Mouse (Mus musculus): Measurements from ENCODE around the gene Arhgdib. TPM values are rescaled to one million over a fixed set of nuclear protein-coding genes. Genes with fewer than 3 reads are reported as not detected.
"Not testable (repeated sequence)": the region's sequence is repeated elsewhere in the genome, so short reads cannot be mapped to it uniquely, and the experiment has no call there.

Arhgdib gene
- polyA plus RNA-seq, 1 experiment: 22.6 TPM

GRCm38 (mm10) chr6:136892002-136892401 lies 49.7 kb downstream of the Arhgdib start:
- 77% methylated on average over 2 of the region's 2 CpGs for WGBS
- Histone ChIP-seq H3K4me3 (ENCODE audit: low read depth, low read length) (no peak overlapping the region), H3K27ac (ENCODE audit: insufficient read depth, low read depth, low read length) (no peak overlapping the region), H3K27me3 (ENCODE audit: control insufficient read depth, insufficient read depth, low read length) (no peaks in the 10 kb centered on the region), H3K36me3 (ENCODE audit: control insufficient read depth, insufficient read depth, low read length) (no peaks in the 10 kb centered on the region), H3K4me1 (ENCODE audit: control insufficient read depth, insufficient read depth, insufficient read length, low read length) (no peaks in the 10 kb centered on the region)
- TF ChIP-seq POLR2A (IDR thresholded peaks at IDR 0.05; ENCODE audit: low read depth, low read length) (no peak), CTCF (IDR thresholded peaks at IDR 0.05; ENCODE audit: extremely low read depth, insufficient read length, insufficient replicate concordance, low read depth, low read length) (no peak)

GRCm38 (mm10) chr6:136889554-136889953 lies 52.1 kb downstream of the Arhgdib start:
- 86% methylated on average over 6 of the region's 6 CpGs for WGBS
- Histone ChIP-seq H3K4me3 (ENCODE audit: low read depth, low read length) (no peak overlapping the region), H3K36me3 (ENCODE audit: control insufficient read depth, insufficient read depth, low read length) (no peaks in the 10 kb centered on the region), H3K27ac (ENCODE audit: insufficient read depth, low read depth, low read length) (no peak overlapping the region), H3K27me3 (ENCODE audit: control insufficient read depth, insufficient read depth, low read length) (no peaks in the 10 kb centered on the region), H3K4me1 (ENCODE audit: control insufficient read depth, insufficient read depth, insufficient read length, low read length) (no peaks in the 10 kb centered on the region)
- TF ChIP-seq POLR2A (IDR thresholded peaks at IDR 0.05; ENCODE audit: low read depth, low read length) (no peak), CTCF (IDR thresholded peaks at IDR 0.05; ENCODE audit: extremely low read depth, insufficient read length, insufficient replicate concordance, low read depth, low read length) (no peak)

- TF ChIP-seq CTCF (IDR thresholded peaks at IDR 0.05; ENCODE audit: extremely low read depth, insufficient read length, insufficient replicate concordance, low read depth, low read length) (no peak), POLR2A (IDR thresholded peaks at IDR 0.05; ENCODE audit: low read depth, low read length) (no peak)
- Histone ChIP-seq H3K4me3 (ENCODE audit: low read depth, low read length) (no peak overlapping the region), H3K4me1 (ENCODE audit: control insufficient read depth, insufficient read depth, insufficient read length, low read length) (no peaks in the 10 kb centered on the region), H3K27ac (ENCODE audit: insufficient read depth, low read depth, low read length) (no peak overlapping the region), H3K36me3 (ENCODE audit: control insufficient read depth, insufficient read depth, low read length) (no peaks in the 10 kb centered on the region), H3K27me3 (ENCODE audit: control insufficient read depth, insufficient read depth, low read length) (no peaks in the 10 kb centered on the region)
- 84% methylated on average over 6 of the region's 6 CpGs for WGBS
Measured at GRCm38 (mm10) chr6:136889067-136889466, 52.6 kb downstream of the Arhgdib start.

GRCm38 (mm10) chr6:136887854-136888253 lies 53.8 kb downstream of the Arhgdib start:
- WGBS: 49% methylated on average over 9 of the region's 9 CpGs
- TF ChIP-seq CTCF (IDR thresholded peaks at IDR 0.05; ENCODE audit: extremely low read depth, insufficient read length, insufficient replicate concordance, low read depth, low read length): no peak
- TF ChIP-seq POLR2A (IDR thresholded peaks at IDR 0.05; ENCODE audit: low read depth, low read length): no peak
- no peaks in the 10 kb centered on the region for H3K27me3 ChIP-seq (ENCODE audit: control insufficient read depth, insufficient read depth, low read length)

GRCm38 (mm10) chr6:136884766-136885165 lies 56.9 kb downstream of the Arhgdib start:
- H3K4me3 ChIP-seq (ENCODE audit: low read depth, low read length); H3K27ac ChIP-seq (ENCODE audit: insufficient read depth, low read depth, low read length); H3K27me3 ChIP-seq (ENCODE audit: control insufficient read depth, insufficient read depth, low read length); H3K4me1 ChIP-seq (ENCODE audit: control insufficient read depth, insufficient read depth, insufficient read length, low read length); H3K36me3 ChIP-seq (ENCODE audit: control insufficient read depth, insufficient read depth, low read length): not testable (repeated sequence)
- WGBS: 29% methylated on average over 1 of the region's 1 CpGs

More at GRCm38 (mm10) chr6:136887854-136888253, 53.8 kb downstream of the Arhgdib start:
- Histone ChIP-seq H3K4me3 (ENCODE audit: low read depth, low read length) (no peak overlapping the region), H3K27ac (ENCODE audit: insufficient read depth, low read depth, low read length) (peak overlapping the region; percentile 13), H3K4me1 (ENCODE audit: control insufficient read depth, insufficient read depth, insufficient read length, low read length) (no peaks in the 10 kb centered on the region), H3K36me3 (ENCODE audit: control insufficient read depth, insufficient read depth, low read length) (no peaks in the 10 kb centered on the region)

- H3K27me3 ChIP-seq (ENCODE audit: control insufficient read depth, insufficient read depth, low read length): no peaks in the 10 kb centered on the region
- no peaks in the 10 kb centered on the region for H3K36me3 ChIP-seq (ENCODE audit: control insufficient read depth, insufficient read depth, low read length)
- no peak overlapping the region for H3K4me3 ChIP-seq (ENCODE audit: low read depth, low read length)
- no peak overlapping the region for H3K27ac ChIP-seq (ENCODE audit: insufficient read depth, low read depth, low read length)
- TF ChIP-seq CTCF (IDR thresholded peaks at IDR 0.05; ENCODE audit: extremely low read depth, insufficient read length, insufficient replicate concordance, low read depth, low read length) (no peak), POLR2A (IDR thresholded peaks at IDR 0.05; ENCODE audit: low read depth, low read length) (no peak)
- H3K4me1 ChIP-seq (ENCODE audit: control insufficient read depth, insufficient read depth, insufficient read length, low read length): no peaks in the 10 kb centered on the region
- WGBS: 89% methylated on average over 6 of the region's 6 CpGs
Measured at GRCm38 (mm10) chr6:136883961-136884360, 57.7 kb downstream of the Arhgdib start.

GRCm38 (mm10) chr6:136883431-136883915 lies 58.2 kb downstream of the Arhgdib start:
- Histone ChIP-seq H3K4me3 (ENCODE audit: low read depth, low read length) (no peak overlapping the region), H3K27me3 (ENCODE audit: control insufficient read depth, insufficient read depth, low read length) (no peaks in the 10 kb centered on the region), H3K36me3 (ENCODE audit: control insufficient read depth, insufficient read depth, low read length) (no peaks in the 10 kb centered on the region), H3K27ac (ENCODE audit: insufficient read depth, low read depth, low read length) (no peak overlapping the region), H3K4me1 (ENCODE audit: control insufficient read depth, insufficient read depth, insufficient read length, low read length) (no peaks in the 10 kb centered on the region)
- TF ChIP-seq POLR2A (IDR thresholded peaks at IDR 0.05; ENCODE audit: low read depth, low read length): no peak
- no peak for TF ChIP-seq CTCF (IDR thresholded peaks at IDR 0.05; ENCODE audit: extremely low read depth, insufficient read length, insufficient replicate concordance, low read depth, low read length)
- 51% methylated on average over 3 of the region's 3 CpGs for WGBS

GRCm38 (mm10) chr6:136881678-136882077 lies 60.0 kb downstream of the Arhgdib start:
- WGBS: 58% methylated on average over 8 of the region's 8 CpGs
- Histone ChIP-seq H3K27me3 (ENCODE audit: control insufficient read depth, insufficient read depth, low read length) (no peaks in the 10 kb centered on the region), H3K36me3 (ENCODE audit: control insufficient read depth, insufficient read depth, low read length) (no peaks in the 10 kb centered on the region), H3K4me1 (ENCODE audit: control insufficient read depth, insufficient read depth, insufficient read length, low read length) (no peaks in the 10 kb centered on the region), H3K27ac (ENCODE audit: insufficient read depth, low read depth, low read length) (no peak overlapping the region), H3K4me3 (ENCODE audit: low read depth, low read length) (no peak overlapping the region)
- TF ChIP-seq CTCF (IDR thresholded peaks at IDR 0.05; ENCODE audit: extremely low read depth, insufficient read length, insufficient replicate concordance, low read depth, low read length): no peak
- no peak for TF ChIP-seq POLR2A (IDR thresholded peaks at IDR 0.05; ENCODE audit: low read depth, low read length)
